ENCODE assay signal across 25 mouse cellular contexts in the genomic region with DNA sequence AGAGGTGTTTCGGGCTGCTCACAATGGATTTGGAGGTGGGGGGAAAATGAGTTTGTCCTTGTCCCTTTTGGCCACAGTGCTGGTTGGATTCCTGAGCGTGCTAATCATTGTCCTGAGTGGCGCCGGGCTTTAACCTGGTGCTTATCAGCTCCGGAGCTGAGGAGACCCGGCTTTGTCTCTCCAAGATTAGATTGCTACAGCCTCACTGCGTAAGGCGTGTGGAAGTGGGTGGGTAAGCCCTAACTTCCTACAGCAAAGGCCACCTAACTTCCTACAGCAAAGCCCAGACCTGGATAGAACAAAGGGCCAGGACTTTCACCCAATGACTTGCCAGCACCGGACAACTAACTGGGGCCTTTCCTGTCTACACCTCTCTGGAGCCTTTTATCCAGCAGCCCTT.
DNase-seq lines count a peak whose midpoint lies in the region; ATAC-seq and TF ChIP-seq lines count a peak whose summit lies in the region.
"Had no signal": no experiment of that assay in that cellular context is flagged by ENCODE, and none has a peak within 500 bp of the region (broad histone marks: within the 10 kb centered on the region; RNA-seq: fewer than 3 reads in every experiment).

No protein-coding gene starts in this region.

- no peak for ATAC-seq in heart, embryonic 12.5 days (ENCODE audit: insufficient number of reproducible peaks, low FRiP score)
- ATAC-seq in heart, postnatal 0 days (ENCODE audit: insufficient read depth, low read depth): peak; percentile 60
- ATAC-seq: forebrain, embryonic 14.5 days; intestine, embryonic 16.5 days; Patski had no signal

- DNase-seq in heart, adult 9 months (ENCODE audit: low spot score in 2 of 2): peak; percentile 4 to 6
- no peak for DNase-seq in heart, postnatal 14 days
- peak; percentile 9 for DNase-seq in ZHBTc4 (ENCODE audit: low read depth, low spot score)
- DNase-seq in heart, postnatal 0 days (ENCODE audit: low spot score): peak; percentile 26
- no peak for DNase-seq in thymus, postnatal 0 days (ENCODE audit: low spot score)
- DNase-seq in thymus, postnatal 25 days: no peak
- DNase-seq in cerebellum, postnatal 25 days: no peak
- DNase-seq: adrenal gland, adult 2 months; adrenal gland, postnatal 25 days; cerebellum, adult 18-20 months; cerebellum, adult 9-11 months; embryo, embryonic 11 days; gastrocnemius, adult 2 months; gastrocnemius, postnatal 36 days; kidney, adult 8-10 months had no signal

- H3K9me3 ChIP-seq in heart, embryonic 12.5 days (replicated peaks): 0 out of 2 replicates have a peak, but pooled peaks cover 7% of the 10 kb centered on the region
- H3K9me3 ChIP-seq in heart, postnatal 0 days (replicated peaks; ENCODE audit: control insufficient read depth, low read length): no peaks in the 10 kb centered on the region
- H3K9me3 ChIP-seq: embryonic facial prominence, embryonic 15.5 days; forebrain, embryonic 10.5 days; hindbrain, embryonic 15.5 days had no signal

- intact Hi-C loops in heart, postnatal 14 days (cut with DNase I): no loop called here

- peak overlapping the region; percentile 10; the same call in 1 of the 2 replicates for H3K4me2 ChIP-seq in heart, embryonic 12.5 days
- no peak overlapping the region for H3K4me2 ChIP-seq in heart, postnatal 0 days (ENCODE audit: low read depth, low read length)
- H3K4me2 ChIP-seq: embryonic facial prominence, embryonic 15.5 days; hindbrain, embryonic 15.5 days had no signal

- no peak for TF ChIP-seq CTCF in heart, postnatal 0 days (IDR thresholded peaks at IDR 0.05; ENCODE audit: low read depth)

- no peak overlapping the region for H3K9ac ChIP-seq in heart, embryonic 12.5 days
- H3K9ac ChIP-seq in heart, postnatal 0 days (replicated peaks; ENCODE audit: low read depth, low read length): no peak overlapping the region
- H3K9ac ChIP-seq: embryonic facial prominence, embryonic 15.5 days; hindbrain, embryonic 15.5 days had no signal

- H3K4me1 ChIP-seq in heart, embryonic 12.5 days (replicated peaks): peaks cover 11% of the 10 kb centered on the region
- peaks cover 9% of the 10 kb centered on the region; the same call in 1 of the 2 replicates for H3K4me1 ChIP-seq in heart, postnatal 0 days (ENCODE audit: control insufficient read depth, insufficient read depth)

- 9% methylated on average over 9 of the region's 9 CpGs for WGBS in heart, embryonic 12.5 days
- 19% methylated on average over 9 of the region's 9 CpGs for WGBS in heart, postnatal 0 days

- no peaks in the 10 kb centered on the region for H3K27me3 ChIP-seq in heart, embryonic 12.5 days (replicated peaks)
- H3K27me3 ChIP-seq in heart, postnatal 0 days (ENCODE audit: control insufficient read depth, insufficient read depth, low read length): no peaks in the 10 kb centered on the region
- H3K27me3 ChIP-seq: CH12.LX; embryonic facial prominence, embryonic 15.5 days; hindbrain, embryonic 15.5 days; Patski had no signal

- TF ChIP-seq EP300 in heart, postnatal 0 days (IDR thresholded peaks at IDR 0.05; ENCODE audit: low read depth): no peak

- H3K27ac ChIP-seq in heart, embryonic 12.5 days (ENCODE audit: poor library complexity, severe bottlenecking): no peak overlapping the region; the same call in none of the 2 replicates
- peak overlapping the region; percentile 48 for H3K27ac ChIP-seq in heart, postnatal 0 days (ENCODE audit: low read depth)
- H3K27ac ChIP-seq: embryonic facial prominence, embryonic 15.5 days; forebrain, embryonic 10.5 days; gastrocnemius, adult 2 months; heart, adult 2 months; hindbrain, embryonic 15.5 days had no signal

- H3K36me3 ChIP-seq in heart, embryonic 12.5 days: no peaks in the 10 kb centered on the region
- H3K36me3 ChIP-seq in heart, postnatal 0 days (replicated peaks; ENCODE audit: control insufficient read depth, insufficient read depth, low read length): no peaks in the 10 kb centered on the region
- H3K36me3 ChIP-seq: embryonic facial prominence, embryonic 15.5 days; forebrain, embryonic 10.5 days; hindbrain, embryonic 15.5 days had no signal

- no peak overlapping the region for H3K4me3 ChIP-seq in heart, embryonic 12.5 days
- H3K4me3 ChIP-seq in heart, postnatal 0 days (ENCODE audit: low read depth, low read length): no peak overlapping the region
- H3K4me3 ChIP-seq: embryonic facial prominence, embryonic 15.5 days; erythroblast, embryonic 14.5 days; forebrain, embryonic 10.5 days; gastrocnemius, adult 2 months; heart, adult 2 months; hindbrain, embryonic 15.5 days had no signal

Comparison
In these comparisons a context has a peak if more than half of its experiments do, and no peak if none do; other contexts are left out.
1. DNase-seq: peak in heart, adult 9 months (2 of 2), ZHBTc4 (single experiment) and heart, postnatal 0 days (single experiment); none in heart, postnatal 14 days (0 of 2), thymus, postnatal 0 days (single experiment), thymus, postnatal 25 days (single experiment) and cerebellum, postnatal 25 days (0 of 2).